Mouse (Mus musculus) embryo, embryonic 9.5 days (tissue): ENCODE data around the gene Armc9.
A peak's percentile ranks its signal among the peaks of the same experiment; 100 is the strongest.

Experiments
- DNase-seq: peaks from one replicate; pipeline ENCODE4 v3.0.0-alpha.2; 2017; ENCODE audit errors: extremely low spot score

Gene Armc9

DNA sequence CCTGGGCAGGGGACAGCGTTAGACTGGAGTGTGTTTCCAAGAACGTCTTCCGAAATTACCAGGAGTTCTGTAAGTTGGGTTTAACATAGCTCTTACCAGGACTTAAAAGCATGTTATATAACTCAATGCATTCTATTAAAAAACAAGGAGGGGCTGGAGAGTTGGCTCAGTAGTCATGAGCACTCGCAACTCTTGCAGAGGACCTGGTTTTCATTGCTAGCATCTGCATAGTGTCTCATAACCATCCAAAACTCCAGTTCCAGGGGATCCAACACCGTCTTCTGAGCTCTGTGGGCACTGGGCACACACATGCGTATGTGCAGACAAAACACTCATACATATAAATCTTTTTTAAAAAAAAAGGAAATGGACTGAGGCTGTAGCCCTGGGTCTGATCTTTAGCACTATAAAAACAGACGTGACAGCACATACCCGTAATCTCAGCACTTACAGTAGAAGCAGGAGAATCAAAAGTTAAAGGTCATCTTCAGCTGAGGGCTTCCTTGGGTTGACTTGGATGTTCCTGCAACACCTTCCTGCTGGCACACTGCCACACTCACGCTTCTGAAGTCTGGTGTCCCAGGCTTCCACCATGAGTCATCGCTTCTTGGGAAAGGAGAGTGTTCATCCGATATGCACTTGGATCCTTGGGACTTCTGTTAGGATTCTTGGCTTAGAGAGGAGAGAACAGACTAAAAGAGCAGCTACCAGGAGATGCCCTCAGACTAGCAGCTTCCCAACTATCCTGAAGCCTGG lies 127.4 kb downstream of the Armc9 start:
- no peak for DNase-seq

GRCm38 (mm10) chr1:86284101-86284500 lies 129.5 kb downstream of the Armc9 start:
- no peak for DNase-seq

DNA sequence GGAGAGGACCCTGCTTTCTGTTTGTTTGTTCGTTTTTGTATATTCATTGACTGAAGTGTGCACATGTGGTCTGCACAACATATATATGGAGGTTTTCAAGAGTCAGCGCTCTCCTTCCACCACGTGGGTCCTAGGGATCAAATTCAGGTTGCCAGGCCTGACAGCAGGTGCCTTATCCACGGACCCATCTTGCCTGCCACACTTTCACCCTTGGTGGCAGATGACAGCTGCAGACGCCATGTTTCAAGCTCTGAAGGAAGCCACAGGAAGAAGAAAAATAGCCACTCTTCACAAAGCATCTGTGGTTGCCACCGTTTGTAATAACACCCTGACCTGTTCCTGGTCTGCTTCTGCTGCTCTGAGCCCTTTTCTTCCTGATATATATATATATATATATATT lies 130.7 kb downstream of the Armc9 start:
- DNase-seq = no peak

DNA sequence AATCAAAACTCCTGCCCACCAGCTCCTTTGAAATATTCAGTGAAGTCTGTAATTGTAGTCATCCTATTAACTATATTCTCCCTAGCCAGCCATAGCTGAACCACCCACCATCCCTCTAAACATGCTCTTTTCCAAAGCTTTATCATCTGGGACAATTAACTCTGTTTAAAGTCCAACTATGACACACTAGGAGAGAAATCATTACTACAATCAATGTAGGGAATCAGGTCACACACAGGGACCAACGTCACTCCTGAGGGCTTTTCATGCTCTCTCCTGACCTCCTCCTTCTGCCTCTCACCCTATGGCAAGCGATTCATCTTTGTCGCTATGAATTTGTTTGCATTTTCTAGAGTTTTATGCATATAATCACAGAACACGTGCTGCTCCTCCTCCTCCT lies 132.9 kb downstream of the Armc9 start:
- DNase-seq = no peak

GRCm38 (mm10) chr1:86290452-86290851 lies 135.9 kb downstream of the Armc9 start:
- no peak for DNase-seq

GRCm38 (mm10) chr1:86293091-86293490 lies 138.5 kb downstream of the Armc9 start:
- no peak for DNase-seq

DNA sequence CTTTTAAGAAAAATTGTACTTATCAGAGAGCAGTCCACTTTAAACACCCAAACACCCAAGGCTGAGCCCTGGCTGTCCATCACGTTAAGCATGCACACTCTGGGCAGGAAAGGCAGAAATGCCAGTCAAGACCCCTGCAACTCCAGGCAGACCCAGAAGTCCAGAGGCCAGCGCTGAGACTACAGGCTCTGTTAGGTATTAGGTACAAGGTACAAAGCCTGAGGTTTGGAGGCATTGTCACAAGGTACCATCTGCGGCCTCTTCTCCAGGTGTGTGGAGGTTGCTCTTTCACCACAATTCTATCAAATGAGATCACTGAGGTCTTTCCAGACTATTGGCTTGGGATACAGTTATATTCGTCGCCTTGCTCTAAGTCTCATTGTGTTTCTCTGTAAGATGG lies 139.3 kb downstream of the Armc9 start:
- no peak for DNase-seq

DNA sequence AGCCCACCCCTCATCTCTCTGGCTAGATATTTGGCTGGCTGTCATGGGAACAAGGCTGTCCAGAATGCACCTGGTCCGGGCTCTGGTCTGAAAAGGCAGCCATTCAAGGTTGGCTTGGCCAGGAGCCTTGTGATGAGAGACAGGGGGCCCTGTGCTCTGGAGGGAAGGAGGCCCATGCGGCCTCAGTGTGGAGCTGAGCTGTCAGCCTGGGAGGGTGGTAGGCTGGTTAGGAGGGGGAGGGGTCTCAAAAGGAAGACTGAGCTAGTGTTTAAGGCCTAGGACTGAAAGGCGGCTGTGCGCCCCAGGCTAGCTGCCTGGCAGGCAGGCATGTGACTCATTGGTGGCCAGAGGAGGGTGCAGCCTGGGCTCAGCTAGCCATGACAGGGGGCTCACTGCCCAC lies 139.9 kb downstream of the Armc9 start:
- DNase-seq = no peak

DNA sequence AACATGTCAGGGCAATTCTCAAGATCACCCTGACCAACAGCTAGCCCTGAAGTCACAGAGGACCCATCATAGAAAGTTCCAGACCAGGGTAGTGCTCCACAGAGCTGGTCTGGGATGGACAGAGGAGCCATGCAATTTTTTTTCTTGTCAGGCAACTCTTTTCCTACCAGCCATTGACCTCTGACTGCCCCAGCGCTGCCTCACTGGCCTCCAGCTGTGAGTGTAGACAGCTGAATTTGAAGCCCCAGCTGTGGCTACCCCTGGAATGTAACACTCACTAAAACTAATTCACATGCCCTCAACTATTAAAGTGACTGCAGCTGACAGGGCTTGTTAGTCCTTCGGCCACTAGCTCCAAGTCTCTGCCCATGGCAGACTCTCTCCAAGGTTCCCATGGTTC lies 145.5 kb downstream of the Armc9 start:
- DNase-seq = no peak

DNA sequence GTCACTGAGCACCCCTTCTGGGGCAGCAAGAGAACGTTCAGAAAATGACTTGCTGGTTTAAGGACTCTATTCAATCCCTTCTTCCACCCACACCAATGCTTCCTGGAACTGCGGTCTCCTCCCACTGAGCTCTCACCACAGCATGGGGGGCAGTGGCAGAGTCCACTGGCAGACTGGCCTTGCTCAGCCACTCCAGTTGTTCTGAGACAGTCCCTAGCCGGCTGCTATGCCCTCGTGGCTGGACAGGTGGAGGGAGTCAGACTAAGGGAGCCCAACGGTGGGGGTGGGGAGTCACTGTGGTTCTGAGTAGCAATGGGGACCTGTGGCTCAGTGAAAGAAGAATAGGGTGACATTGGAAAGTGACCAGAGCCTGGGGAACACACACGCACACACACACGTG lies 146.2 kb downstream of the Armc9 start:
- DNase-seq = no peak

DNA sequence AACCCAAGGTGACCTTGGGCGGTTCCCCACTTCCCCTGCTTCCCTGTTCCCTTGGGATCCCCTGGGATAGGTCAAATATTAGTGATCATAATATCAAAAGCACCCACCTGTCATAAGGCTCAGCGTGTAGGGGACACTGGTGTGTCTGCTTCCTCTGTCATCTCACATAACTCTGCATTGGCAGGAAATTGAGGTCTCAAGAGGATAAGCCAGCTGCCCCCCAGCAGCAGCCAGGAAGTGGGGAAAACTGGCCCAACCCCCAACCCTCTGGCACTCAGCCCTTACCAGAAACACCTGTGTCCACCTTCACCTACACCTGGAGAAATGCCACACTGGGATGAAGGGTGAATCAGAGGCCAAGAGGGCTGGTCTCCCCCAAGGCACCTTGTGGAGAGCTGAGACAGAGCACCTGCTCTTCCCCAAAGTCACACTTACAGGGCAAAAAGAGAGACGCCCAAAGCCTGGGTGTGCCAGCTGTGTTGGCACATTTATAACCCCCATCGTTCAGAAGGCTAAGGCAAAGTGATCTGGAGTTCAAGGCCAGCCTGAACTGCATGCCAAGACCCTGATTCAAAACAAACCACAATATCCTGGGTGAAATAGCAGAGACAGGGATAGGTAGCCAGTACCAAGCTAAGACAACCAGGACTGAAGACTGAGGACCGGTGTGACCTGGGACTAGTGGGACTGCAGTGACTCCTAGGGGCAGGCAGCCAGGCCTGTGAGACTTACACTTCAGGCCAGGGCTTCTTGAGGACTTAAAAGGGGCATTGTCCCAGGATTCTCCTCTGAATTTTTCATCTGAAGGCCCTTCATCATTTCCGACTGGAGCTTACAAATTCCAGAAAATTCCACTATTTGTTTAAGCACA lies 146.9 kb downstream of the Armc9 start:
- DNase-seq = no peak

GRCm38 (mm10) chr1:86302532-86302931 lies 148.0 kb downstream of the Armc9 start, which contains the start of gene B3gnt7:
Gene B3gnt7 (plus strand): TSS chr1:86302832.
- DNase-seq = no peak

DNA sequence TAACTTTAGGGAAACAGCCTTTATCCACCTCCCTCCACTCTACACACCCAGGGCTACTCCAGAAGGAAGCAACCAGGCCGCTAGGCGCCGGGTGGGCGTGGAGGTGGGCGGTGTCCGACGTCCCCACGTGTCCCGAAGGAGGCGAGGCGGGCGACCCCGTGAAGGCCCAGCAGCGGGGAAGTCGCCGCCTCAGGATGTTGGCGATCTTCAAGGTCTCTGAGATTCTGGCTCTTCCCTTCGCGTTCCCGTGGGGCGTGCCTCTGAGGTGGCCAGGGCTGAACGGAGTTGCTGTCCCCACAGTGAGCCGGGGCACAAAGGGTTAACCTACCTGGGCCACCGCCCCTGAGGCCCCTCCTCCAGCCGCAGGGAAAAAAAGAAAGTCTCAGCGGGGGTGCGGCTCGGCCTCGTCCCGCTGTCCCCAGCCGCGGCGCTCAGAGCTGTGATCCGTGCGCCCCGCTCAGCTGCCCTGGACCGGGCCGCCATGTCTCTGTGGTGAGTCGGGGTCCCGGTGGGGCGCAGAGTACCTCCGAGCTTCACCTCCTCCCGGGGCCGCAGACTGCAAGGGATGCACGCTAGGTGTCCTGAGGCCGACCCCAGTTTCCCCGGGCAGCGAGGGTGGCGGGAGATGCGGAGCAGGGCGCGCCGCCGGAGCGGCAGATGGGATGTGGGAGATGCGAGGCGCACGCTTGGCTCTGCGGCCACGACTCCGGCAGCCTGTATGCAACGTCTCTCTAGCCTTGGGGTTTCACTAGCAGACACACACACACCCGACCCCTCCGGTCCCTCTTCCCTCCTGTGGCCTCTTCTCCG lies 148.7 kb downstream of the Armc9 start:
- peak; percentile 85 for DNase-seq

DNA sequence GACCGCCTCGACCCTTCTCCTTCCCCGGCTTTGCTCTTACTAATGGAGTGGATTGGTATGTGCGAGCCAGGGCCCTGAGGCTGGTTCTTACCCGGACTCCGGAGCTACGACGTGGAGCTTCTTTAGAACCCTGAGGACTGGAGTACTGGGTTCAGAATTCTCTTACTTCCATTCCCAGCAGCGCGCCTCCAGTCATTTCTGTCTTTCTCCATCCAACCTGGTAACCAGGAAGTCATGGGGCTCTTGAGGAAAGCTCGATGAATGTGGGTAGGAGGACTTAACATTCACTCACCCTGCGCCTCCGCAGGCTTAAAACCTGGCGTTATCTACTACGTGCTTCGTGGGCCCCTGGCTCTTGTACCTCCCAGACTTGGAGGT lies 149.3 kb downstream of the Armc9 start:
- no peak for DNase-seq

- no peak for DNase-seq
Observed at GRCm38 (mm10) chr1:86306686-86307085, 152.1 kb downstream of the Armc9 start.

GRCm38 (mm10) chr1:86307177-86307762 lies 152.7 kb downstream of the Armc9 start:
- no peak for DNase-seq

DNA sequence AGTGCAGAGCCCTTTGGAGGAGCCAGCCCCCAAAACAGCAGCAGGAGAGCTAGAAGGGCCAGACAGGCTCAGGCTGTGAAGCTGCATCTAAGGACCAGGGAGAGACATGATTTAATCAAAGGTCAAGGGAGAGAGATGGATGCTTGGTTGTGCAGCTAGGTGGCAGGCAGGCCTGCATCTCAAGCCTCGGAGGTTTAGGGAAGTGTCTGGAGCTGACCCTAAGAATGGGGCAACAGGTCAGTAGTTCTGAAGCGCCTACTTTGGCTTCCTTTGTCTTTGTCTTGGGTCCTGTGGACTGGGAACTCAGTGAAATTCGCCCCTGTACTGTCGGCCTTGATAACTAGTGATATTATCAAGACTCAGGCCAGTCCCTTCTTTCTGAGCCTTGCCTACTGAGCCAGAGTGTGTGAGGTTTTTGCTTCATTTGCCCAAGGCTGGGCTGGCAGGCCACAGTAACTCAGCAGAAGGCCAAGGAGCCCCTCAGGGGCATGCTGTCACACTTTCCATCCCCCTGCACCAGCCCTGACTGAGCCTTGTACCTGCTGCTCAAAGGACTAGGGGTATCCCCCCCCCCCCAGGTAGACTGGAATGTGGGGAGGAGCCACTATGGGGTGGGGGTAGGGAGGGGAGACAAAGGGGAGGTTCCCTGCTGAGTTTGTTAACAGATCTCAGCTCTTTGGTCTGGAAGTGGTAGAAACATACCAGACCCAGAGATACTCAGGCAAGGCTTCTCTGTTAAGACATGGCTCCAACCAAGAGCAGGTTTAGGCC lies 153.5 kb downstream of the Armc9 start:
- DNase-seq = no peak

DNA sequence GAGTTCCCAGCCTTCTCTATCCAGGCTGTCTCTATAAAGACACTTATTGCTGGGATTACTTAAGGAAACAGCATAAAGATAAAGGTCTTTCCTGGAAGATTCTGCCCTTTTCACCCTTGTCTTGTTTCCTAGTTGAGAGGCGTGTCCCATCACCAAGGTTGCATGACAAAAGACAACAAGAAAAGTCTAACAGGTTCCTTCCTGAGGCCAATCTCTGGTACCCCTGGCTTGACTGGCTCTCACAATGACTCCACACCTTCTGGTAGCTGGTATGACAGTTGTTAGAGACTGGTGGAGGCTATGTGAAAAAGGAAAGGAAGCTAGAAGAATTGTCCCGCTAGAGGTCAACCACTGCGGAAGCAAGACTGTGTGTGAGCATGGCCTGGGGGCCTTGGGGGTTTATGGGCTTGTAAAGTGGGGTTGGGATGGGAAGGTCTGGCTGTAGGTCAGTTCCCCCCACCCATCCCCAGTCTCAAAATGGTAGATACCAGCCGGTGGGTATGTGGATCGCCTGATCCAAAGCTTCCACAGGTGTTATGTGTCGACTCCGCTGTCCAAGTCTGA lies 154.8 kb downstream of the Armc9 start:
- DNase-seq = no peak

DNA sequence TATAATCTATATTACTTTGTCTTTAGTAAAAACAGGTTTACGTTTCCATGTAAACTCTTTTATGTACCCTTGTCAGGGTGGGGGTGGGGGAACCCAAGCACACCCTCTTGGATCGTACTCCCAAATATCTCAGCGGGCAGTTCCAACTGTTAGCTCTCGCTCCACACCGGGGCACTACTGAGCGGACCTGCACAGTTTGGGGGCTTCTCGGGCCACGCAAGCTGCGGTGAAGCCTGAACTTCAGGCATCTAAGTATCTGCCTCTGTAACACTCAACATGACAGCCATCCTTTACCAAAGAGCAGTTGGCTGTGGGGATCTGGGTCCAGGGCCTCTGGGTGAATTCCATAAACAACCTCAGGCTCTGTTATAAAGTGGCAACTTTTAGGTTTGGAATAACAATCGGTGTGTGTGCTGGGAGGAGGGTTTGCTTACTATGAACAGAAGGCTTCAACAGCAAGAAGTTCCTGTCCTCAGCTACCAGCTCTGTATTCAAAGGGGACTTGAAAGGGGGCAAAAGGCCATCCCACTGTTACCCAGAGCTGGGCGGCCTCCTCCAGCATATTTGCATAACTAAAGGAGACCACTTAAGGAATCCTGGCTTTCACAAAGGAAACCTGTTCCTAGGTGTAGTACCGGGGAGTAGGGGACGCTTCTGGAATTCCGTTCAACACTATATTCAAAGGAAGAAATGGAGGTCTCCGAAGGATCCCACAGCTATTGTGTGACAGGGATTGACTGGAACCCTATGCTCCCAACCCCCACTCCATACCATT lies 156.1 kb downstream of the Armc9 start:
- DNase-seq = no peak

DNA sequence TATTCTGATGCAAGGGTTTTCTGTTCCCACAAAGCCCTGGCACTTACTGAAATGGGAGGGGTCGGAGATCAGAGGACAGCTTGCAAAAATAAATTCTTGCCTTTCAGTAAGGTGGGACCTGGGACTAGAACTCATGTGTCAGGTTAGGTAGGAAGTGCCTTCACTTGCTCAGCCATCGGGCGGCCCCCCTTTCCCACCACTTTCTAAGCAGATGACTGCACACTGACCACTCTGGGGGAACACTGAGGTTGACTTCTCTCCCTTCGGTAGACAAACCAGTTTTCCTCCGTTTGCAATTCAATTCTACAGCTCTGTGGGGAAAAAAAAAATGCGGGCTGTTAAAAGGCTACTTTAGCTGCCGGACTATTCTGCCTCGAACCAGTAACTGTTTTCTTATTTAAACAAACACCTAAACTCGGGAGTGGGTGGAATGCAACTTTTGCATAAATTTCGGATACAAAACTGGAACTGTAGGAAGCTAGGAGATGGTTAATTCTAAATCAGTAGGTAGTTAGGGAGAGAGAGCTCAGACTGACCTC lies 157.0 kb downstream of the Armc9 start:
- no peak for DNase-seq
